Mouse (Mus musculus): ENCODE measurements at regions not wholly inside any gene's neighbourhood (a gene's known extent, or its start where the extent isn't known, plus 50 kb on each side); places are given as distances from the start of the nearest gene placed in this dataset.

DNA sequence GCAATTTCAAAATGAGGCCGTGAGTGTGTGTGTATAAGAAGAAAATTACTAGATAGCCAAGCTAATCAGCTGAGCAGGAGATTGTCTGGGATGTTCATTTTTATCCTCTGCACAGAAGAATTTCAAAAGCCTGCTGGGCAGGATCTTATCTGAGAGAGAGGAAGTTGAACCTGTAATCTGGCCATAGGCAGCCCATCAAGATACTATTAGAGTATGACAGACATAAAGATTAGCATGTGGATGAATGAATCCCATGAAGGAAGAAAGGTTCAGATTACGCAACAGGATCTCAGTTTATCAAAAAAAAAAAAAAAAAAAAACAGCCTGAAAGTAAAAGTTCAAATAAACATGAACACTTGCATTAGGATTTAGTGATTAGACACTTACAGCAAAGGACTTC lies 317.3 kb upstream of the C030005K15Rik start:
- no peak for DNase-seq

DNA sequence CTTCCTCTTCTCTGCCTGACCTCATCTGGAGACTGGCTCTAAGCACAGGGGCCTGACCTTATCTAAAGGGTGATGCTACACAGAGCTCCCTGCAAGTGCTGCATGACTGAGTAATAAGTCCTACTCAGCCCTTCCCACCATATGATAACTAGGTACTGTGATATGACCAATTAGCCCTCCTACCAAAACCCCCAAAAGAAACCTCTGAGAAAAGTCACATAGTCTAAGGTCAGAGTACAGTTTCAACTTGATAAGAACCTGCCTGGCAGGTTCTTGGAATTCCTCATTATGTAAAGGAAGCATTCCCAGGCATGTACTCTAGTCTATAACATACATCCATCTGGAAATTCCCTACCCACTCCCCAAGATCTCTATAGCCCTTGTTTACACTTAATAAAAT lies 318.0 kb upstream of the C030005K15Rik start:
- no peak for DNase-seq

DNA sequence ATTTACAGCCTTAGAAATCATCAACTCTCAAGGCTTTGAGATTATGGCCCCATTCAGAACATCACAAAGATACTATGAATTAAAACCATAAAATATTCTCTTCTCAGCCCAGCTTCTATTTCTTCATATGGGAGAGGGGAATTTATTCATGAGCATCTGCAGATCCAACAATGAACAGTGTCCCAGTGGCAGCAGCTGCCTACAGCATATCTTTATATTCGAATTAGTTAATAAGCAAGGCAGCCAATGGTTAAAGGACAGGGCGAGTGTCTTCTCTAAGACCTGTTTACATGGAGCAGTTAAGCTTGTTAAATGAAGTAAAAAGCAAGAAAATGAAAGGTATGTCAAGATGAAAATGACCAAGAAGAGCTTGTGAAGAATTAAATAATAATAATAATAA lies 346.9 kb upstream of the C030005K15Rik start:
- no peak for DNase-seq

DNA sequence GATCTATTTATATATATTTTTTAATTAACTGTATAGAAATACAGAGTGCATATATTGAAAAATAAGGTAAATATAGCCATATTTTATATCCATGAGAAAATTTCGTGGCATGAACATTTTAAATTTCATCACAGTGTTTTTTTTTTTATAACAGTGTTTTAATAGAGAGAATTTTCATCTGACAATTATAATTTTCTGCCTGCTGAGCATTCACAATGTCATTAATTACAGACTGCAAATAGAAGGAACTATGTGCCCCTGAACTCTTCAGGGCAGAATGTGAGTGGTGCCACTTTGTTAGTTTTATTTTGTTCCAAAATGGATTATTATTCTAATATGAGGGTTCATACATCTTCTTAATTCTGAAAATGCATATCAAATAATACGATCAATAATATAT lies 358.3 kb upstream of the C030005K15Rik start:
- no peak for DNase-seq

DNA sequence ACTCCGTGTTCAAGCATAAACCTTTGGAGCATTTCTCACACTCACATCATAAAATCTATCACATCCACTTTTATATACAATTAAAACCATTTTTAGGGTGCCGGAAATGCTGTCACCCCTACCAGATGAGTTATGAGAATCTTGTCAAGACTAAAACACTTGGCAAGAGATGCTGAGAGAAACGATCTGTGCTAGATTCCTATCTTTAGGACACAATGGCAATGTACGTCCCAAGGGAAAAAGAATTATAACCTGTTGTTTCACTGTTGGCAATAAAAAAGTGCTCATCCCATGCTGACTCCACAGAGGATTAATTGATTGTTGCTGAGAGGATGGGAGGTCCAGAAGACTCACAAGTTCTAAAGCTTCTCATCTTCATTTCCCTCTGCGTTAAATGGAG lies 389.7 kb upstream of the C030005K15Rik start:
- DNase-seq, result no peak

DNA sequence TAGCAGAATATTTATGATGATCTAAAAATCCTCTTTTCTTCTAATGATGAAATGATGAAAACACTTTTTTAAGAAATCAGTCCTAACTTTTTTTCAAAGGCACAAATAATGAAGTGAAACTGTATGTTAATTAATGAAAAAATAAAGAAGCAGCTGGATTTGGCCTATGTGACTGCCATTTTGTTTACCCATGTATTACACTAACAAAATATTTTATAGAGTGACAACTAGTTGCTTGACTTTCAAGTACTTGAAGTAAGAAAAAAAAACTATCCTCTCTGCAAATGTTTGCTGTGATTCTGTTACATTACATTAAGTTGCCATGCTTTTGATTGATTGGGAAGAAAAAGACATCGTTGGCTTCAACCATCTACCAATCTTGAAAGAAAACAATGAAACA lies 399.2 kb upstream of the C030005K15Rik start:
- DNase-seq, result no peak

DNA sequence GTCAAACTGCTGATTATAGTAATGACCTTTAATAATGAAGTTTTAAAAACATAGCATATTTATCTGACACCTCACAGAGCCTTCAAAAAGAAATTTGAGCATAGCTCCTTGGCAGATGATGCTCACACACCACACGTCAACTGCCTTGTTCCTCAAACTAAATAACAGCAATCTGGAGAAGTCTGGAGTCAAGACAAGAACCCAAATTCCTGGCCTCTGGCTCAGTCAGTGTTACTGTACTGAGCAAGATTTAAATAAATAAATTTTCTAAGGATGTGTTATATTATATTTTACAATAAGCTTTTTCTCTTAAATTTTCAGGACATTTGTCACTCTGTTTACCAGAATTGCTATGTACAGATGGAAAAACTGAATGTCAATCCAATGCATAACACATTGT lies 408.5 kb upstream of the C030005K15Rik start:
- no peak for DNase-seq

DNA sequence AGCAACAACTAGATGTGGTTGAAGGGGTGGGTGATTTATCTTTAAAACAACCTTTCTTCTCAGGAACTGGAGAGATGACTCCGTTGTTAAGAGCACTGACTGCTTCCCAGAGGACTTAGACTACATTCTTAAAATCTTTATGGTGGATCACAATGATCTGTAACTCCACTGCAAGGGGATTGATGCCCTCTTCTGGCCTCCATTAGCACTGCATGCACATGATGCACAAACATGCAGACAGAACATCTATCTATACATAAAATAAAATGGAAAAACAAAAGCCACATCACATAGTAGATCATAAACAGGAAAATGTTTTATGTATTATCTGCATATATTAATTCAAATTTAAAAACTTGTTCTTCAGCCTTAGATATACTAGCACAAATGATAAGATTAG lies 419.2 kb upstream of the C030005K15Rik start:
- no peak for DNase-seq

DNA sequence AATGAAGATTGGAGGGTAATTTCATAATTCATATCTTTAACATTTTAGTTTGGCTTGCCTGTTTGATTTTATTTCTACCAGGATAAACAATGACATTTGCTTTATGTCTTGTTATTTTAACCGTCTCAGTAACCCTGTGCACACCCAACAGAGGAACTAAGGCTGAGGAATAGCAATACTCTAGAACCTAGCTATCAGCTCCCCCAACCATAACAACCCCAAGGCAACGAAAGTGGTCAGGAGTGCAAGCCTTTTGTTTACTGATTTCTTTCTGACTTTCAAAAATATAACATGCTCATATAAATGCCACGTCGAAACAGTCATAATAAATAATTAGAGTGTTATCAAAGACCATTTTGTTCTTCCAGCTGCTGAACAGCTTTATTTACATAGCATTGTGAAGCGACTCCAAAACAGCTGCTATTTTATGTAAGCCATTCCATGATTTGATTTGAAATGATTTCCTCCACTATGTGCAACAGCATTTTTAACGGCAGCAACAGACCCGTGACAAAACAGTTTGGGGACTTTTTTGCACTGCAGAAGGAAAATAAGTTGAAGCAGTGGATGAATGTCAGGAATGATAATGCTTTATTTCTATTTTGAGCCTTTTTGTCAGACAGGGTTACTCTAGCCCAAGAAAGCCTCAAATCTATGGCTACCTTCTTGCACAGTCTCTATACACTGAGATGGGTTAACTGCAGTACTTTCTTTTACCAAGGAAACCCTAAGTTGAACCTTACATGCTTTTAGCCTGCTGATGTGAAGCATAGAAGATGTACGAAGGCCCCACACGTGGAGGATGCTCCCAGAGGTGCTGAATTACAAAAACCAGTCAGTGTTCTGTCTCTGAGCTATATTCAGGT lies 420.7 kb upstream of the C030005K15Rik start:
- DNase-seq, result no peak

DNA sequence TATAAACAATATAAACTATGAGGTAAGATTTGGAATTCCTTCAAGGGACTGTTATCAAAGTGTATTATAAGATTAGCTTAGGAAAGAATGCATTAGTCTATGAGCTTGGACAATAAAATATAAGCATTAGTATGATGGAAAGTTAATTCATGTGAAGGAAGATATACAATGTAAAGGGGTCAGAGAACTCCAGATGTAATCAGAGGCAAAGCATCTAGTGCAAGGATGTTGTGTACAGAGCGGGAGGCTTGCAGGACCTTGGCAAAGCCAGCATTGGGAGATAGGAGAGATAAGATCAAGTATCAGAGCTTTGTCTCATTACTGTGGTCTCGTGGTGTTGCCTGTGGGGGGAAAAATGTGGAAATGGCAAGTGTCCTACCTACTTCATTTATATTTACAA lies 429.4 kb upstream of the C030005K15Rik start:
- no peak for DNase-seq

DNA sequence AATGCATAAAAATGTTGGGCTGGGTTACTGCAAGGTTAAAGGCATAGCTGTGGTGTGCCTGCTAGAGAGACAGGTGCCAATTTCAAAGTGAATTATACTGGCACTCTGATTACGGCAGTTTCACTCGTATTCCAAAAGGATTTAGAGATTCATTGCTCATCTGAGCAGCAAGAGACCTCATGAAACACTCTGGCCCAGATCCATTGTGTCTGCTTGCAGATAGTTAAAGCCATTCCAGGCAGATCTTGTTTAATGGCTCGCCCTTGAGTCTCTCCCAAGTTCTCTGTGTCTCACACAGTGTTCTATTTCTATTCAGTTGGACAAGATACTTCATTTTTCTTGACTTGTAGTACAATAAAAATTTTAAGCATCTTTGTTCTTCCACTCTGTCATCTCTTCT lies 459.1 kb upstream of the C030005K15Rik start:
- DNase-seq, result peak in 1 of 2 experiments; percentile 6

DNA sequence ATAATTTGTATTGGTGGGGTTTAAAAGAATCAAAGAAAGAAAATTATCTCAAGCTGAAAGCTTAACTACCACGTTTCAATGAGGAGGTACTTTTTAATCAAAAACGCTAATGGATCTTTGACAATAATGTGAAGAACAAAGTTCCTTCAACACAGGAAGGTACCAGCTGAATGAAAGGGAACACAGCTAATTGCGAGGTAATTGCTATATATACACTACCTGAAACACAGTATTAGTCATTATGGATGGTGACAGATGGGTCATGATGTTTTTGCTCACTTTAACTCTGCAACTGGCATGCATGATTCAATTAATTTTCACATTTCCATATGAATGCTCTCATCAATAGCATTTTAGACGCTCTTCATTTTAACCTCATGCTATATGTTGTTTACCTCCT lies 470.3 kb upstream of the C030005K15Rik start:
- no peak for DNase-seq

DNA sequence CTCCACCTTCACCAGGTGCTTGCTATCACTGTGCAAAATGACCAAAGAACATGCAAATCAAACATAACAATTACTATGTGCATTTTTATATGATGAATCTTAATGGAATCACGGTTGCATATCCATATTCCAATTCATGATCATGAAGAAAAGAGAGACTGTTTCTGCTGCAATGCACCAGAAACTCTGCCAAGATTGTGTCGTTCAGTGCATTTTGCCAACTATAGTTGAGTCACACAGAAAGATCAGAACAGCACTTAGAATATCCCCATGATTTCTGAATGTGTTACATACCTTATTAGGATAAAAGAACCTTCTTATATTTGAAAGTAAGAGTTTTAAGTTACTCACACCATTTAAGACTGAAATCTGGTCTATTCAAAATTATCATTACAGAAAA lies 483.7 kb upstream of the C030005K15Rik start:
- no peak for DNase-seq

DNA sequence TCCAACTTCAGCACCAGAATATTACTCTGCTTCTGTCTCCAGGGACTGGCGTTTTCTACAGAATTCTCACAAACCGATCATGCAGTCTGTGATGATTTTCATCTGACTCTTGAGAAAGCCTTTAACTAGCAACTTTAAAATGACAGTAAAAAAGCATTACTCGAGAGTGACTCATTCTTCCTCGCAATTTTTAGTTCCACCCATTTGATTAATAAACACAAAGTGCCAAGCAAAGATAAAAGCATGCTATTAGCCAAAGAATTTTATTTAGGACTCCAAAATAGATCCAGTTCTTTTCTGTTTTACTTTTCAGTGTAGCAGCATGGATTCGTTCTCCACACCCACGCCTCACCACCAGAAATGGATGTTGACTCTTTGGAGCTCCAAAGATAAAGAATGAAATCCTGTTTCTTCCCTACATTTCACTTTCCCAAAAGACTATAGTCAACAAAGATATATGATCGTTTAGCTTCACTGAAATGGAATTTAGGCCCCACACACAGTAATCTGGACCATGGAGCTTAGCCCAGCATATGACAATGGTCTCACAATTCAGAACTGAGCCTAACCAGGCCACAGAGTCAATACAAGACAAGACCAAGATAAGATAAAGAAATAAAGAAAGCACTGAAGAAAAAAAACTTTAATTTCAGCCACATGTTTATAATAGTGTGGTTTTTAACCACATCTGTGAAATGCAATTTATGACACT lies 486.5 kb upstream of the C030005K15Rik start:
- peak; percentile 3 to 5 for DNase-seq

DNA sequence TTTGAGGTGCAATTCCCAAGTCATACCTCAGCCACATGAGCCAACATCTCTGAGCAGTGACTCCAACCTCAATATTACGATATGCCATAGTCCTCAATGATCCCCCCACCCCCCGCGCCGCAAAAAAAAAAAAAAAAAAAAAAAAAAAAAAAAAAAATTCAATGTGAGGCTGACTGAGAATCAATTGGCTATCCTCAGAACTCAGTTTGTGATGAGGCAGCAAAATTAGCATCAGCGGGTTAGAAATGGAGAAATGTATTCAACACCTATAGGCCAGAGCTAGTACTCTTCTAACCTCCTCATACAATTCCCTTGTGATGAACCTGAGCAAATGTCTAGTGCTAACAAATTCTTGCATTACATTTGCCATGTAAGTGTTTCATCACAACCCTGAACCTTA lies 504.5 kb upstream of the C030005K15Rik start:
- no peak for DNase-seq

DNA sequence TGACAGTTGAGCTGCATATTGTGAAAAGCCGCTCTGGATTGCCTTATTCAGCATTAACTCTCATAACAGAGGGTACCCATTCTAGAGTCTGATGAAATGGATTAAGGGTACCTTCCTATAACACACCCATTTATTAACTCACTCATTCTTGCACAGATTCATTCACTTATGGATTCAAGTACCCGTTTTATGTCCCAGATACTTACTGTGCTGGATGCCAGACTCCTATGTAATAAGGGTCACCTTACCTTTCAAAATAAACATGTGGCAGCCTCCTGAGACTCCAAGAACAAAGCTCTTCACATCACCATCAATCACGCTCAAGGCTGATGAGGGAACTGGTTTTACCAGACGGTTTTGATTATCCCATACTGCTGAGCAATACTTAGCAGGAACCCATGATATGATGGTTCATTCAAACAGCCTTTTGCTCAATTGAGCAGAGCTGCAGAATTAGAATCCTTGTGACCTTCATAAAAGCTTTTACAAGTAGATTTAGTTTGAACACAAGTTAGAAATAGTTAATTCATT lies 505.2 kb upstream of the C030005K15Rik start:
- DNase-seq, result no peak

DNA sequence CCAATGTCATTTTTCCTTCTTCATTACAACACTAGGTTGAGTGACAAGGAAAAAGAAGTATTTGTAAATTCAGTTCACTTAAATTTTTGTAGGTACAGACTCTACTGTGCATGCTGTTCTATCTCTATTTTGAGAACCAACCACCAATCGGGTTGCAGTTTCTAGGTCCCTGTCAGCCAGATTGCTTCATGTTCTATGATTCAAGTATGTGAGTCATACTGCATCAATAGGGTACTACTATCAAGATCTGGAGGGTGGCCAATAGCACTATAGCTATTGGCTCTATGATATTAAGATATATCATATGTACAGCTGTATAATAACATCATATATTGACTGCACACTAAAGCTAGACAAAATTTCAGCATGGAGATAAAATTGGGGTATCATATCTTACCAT lies 521.8 kb upstream of the C030005K15Rik start:
- no peak for DNase-seq

DNA sequence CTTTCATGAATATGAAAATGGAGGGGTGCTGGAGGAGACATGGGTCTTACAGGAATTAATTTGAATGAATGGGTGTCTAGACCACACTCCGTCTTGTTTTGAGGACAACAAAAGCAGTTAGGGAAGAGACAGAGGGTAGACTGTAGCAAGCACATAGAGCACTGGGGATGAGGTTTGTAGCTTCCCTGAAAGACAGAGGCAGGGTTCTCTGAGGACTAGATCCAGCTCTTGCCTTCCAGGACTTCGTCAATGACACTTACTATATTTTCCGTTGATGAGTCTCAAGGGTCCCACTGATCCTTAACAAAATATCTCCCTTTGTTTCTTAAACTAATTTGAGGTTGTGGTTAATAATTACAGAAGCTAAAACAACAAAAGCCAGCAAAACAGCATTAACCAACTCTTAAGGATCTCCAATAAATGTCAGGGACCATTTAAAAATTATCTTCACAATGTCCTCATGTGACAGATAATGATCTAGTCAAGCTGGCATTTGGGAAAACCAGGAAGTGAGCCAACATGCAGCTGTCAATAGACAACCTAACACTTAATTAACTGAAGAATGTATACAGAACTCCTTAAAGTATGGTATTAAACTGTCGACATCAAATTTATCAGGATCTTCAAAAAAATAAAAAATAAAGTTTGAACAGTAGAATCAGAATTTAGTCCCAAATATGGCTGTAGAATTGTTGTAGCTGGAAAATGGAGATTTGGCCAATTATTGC lies 531.6 kb upstream of the C030005K15Rik start:
- DNase-seq, result no peak

DNA sequence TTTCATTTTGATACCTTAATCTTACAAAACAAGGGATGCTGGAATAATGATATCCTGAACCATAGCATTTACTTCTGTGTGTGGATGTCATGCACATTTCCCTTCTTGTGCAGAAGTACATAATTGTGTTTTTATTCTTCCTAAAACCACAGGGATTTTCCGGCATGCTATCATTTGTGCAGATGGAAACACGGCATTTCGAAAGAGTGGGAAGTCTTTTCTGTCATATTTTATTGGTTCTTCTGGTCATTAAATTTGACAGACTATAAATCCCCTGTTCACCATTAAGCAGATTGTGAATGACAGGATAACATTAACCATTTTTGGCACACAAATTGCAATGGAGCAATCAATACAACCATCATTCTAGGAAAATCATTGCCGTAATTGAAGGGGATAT lies 532.7 kb upstream of the C030005K15Rik start:
- no peak for DNase-seq

DNA sequence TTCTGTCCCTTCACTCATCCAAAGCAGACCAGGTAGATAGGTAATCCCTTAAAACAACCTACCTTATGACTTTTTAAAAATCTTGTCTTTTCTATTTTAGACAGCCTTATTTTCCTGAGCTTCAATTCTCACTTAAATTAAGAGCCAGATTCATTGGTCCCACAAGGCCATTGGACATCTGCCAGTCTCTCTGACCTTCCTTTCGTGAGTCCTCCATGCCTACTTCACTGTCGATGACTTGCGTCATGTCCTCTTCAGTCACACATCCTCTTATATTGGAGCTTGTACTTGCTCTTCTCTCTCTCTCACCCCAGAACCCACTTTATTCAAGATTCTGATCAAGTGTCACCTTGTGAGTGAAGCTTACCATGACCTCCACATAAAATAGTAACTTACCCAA lies 542.0 kb upstream of the C030005K15Rik start:
- DNase-seq, result no peak

DNA sequence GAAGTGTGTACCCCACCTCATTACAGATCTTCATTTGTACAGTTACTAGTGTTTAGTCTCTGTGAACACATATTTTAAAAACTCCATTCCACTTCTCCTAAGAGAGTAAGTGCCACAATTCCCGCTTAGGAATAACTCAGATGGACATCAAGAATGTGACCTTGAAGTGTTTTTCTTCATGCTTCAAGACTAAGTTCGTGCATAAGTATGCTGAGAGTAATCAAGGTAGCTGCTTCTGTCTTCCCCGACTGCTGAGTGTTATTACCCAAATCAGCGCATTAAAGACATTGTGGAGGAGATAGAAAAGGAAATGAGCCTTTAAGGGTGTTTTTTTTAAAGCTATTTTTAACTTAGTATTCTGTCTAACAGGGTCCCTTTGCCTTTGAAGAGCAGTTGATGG lies 565.1 kb upstream of the C030005K15Rik start:
- DNase-seq, result no peak

DNA sequence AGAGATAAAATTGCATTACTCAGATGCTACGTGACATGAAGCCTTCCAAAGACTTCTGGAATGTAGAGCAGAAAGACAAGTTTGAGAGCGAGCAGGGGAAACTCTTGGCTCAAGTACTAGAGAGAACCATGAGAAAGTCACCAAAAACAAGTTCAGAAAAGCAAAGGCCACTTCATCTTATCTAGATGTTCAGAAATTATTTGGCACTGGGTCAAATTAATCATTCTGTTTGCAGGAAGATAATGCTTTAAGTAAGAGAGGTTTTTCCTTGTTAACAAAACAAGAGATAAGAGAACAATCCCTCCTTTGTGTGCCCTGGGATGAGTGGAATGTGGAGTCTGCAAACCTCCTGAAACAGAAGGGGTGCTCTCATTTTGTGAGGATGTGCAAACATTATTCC lies 565.6 kb upstream of the C030005K15Rik start:
- peak; percentile 24 to 42 for DNase-seq

DNA sequence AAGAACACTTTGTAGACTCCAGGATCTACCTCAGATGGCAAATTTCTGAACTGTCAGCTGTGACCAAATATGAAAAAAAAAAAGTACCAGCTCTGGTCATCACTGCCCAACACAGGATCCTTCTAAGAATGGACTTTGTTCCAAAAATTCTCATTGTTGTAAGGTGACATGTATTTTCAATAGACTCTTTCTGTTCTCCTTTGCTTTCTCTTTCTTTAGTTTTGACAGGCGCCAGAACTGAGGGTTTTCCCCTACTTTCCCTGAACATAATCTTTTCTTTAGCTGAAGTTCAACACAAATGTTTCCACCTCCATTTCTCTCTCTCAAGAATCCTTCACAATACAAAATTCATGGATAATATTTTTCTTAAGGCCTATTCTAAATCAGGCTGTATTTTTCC lies 579.1 kb upstream of the C030005K15Rik start:
- no peak for DNase-seq
